Mouse (Mus musculus): ENCODE data around the gene Hmcn1.

DNA sequence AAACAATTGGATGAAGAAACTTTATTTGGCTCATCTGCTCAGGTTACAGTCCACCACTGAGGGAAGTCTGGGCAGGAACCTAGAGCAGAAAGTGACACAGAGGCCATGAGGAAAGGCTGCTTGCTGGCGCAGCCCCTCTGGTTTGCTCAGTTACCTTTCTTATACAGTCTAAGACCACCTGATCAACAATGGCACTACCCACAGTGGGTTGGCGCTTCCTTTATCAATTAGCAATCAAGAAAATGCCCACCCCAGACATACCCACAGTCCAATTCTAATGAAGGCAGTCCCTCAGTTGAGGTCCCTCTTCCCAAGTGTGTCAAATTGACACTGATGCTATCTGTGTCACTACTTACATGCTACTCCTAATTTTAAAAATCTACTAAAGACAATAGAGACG, 14.6 kb downstream of the Hmcn1 start:
- TF ChIP-seq POLR2A (IDR thresholded peaks at IDR 0.05; ENCODE audit: extremely low read depth, insufficient read depth, low read length): no peak
- no peak for TF ChIP-seq CTCF (IDR thresholded peaks at IDR 0.05; ENCODE audit: extremely low read depth, insufficient read depth, low read length)

Measured in cortical plate, adult 2 months (tissue).